Mouse (Mus musculus) cerebellum, postnatal 25 days (tissue): Measurements from ENCODE around the gene Hoxc10.

Experiments
- DNase-seq, 2 experiments: peaks; one replicate each; pipeline ENCODE4 v3.0.0; 2021; ENCODE audit warnings: mixed read lengths in 2 of 2

Hoxc10 gene

GRCm38 (mm10) chr15:102969296-102969695 is 2.7 kb downstream of the Hoxc10 start:
- DNase-seq, result no peak

GRCm38 (mm10) chr15:102970740-102971139 is 4.1 kb downstream of the Hoxc10 start:
- DNase-seq, result no peak

- DNase-seq, result no peak
Measured at GRCm38 (mm10) chr15:102972254-102972653, 5.7 kb downstream of the Hoxc10 start.

- no peak for DNase-seq
Measured at GRCm38 (mm10) chr15:102972753-102973152, 6.2 kb downstream of the Hoxc10 start.

- DNase-seq, result no peak
Measured at GRCm38 (mm10) chr15:102975034-102975433, 8.4 kb downstream of the Hoxc10 start.

GRCm38 (mm10) chr15:102975688-102976111 is 9.1 kb downstream of the Hoxc10 start:
- no peak for DNase-seq

- DNase-seq, result no peak
Measured at GRCm38 (mm10) chr15:102976171-102976570, 9.6 kb downstream of the Hoxc10 start, which contains the start of gene Hoxc9. Gene Hoxc9, plus strand, starts transcription at chr15:102976439.

- DNase-seq, result no peak
Measured at GRCm38 (mm10) chr15:102976631-102977422, 10.2 kb downstream of the Hoxc10 start.

- DNase-seq, result no peak
Measured at GRCm38 (mm10) chr15:102977423-102977974, 10.9 kb downstream of the Hoxc10 start.

GRCm38 (mm10) chr15:102978615-102979515 is 12.3 kb downstream of the Hoxc10 start:
- DNase-seq, result no peak

- no peak for DNase-seq
Measured at GRCm38 (mm10) chr15:102979936-102980335, 13.3 kb downstream of the Hoxc10 start.

- no peak for DNase-seq
Measured at GRCm38 (mm10) chr15:102980352-102980751, 13.8 kb downstream of the Hoxc10 start.

GRCm38 (mm10) chr15:102980912-102981311 is 14.3 kb downstream of the Hoxc10 start:
- no peak for DNase-seq

GRCm38 (mm10) chr15:102981379-102982288 is 15.0 kb downstream of the Hoxc10 start:
- DNase-seq, result no peak

- DNase-seq, result no peak
Measured at GRCm38 (mm10) chr15:102983716-102984115, 17.1 kb downstream of the Hoxc10 start.

GRCm38 (mm10) chr15:102984521-102984920 is 17.9 kb downstream of the Hoxc10 start:
- no peak for DNase-seq

GRCm38 (mm10) chr15:102984925-102985324 is 18.3 kb downstream of the Hoxc10 start:
- no peak for DNase-seq

GRCm38 (mm10) chr15:102987124-102987833 is 20.7 kb downstream of the Hoxc10 start:
- DNase-seq, result peak; percentile 92 to 95

GRCm38 (mm10) chr15:102988078-102988477 is 21.5 kb downstream of the Hoxc10 start:
- no peak for DNase-seq

GRCm38 (mm10) chr15:102990461-102991397 is 24.1 kb downstream of the Hoxc10 start, which contains the start of gene Hoxc8:
Gene Hoxc8, plus strand, starts transcription at chr15:102990607.
- DNase-seq, result no peak
